Mouse (Mus musculus) cerebellum, postnatal 25 days (tissue): ENCODE measurements at regions not wholly inside any gene's neighbourhood (a gene's known extent, or its start where the extent isn't known, plus 50 kb on each side); places are given as distances from the start of the nearest gene placed in this dataset.
A peak's percentile ranks its signal among the peaks of the same experiment; 100 is the strongest.

ENCODE experiments used
- DNase-seq, 2 experiments: peaks; one replicate each; pipeline ENCODE4 v3.0.0; 2021; ENCODE audit warnings: mixed read lengths in 2 of 2

DNA sequence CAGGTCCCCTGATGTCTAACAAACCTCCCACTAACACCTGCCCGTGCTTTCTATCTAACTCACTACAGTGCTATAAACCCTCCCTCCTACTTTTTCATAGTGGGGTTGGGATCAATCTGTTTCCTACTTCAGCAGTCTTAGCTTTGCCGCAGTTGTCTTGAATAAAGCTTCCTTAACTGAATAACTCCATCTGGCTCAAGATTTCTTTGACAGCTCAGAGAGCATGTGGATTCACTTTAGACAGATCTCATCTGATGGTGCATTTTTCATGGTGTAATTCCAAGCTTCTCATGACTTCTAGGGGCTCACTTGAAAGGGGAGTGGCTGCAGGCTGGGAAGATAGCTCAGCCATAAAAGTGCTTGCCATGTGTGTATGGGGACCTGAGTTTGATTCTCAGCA, 313.2 kb upstream of the Dpyd start:
- no peak for DNase-seq

DNA sequence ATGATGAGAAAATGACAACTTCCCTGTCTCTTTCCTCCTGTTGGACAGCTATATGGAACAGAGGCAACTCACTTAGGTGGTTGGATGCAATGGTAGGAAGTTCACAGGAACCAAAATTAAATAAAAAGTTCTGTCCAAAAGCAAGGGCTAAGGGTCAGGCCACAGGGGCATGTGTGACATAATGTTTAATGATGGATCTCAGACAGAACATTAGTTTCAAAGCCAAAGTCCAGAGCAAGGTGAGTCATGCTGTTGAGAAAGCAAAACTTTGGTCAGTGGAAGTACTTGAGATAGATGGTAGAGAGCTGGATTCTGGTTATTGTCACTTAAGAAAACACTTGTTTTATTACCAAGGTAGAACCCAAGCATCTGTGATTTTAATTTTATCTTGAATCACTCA, 286.0 kb upstream of the Dpyd start:
- DNase-seq, result no peak

DNA sequence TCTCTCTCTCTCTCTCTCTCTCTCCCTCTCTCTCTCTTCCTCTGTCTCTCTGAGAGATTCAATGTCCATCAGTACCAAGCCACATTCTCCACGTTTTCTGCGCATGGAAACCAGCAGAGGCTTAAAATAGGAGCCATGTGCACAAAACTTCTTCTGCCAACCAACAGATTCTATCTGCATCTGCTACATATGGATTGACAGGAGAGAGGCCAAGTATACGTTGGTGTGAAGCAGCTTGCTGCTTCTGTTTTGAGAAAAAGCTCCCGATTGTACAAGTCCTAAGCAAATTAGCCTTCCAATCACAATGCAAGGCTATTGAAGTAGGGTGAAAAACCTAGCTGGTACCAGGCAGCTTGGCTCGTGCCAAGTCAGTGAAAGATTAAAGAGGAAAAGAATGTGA, 283.7 kb upstream of the Dpyd start:
- no peak for DNase-seq

DNA sequence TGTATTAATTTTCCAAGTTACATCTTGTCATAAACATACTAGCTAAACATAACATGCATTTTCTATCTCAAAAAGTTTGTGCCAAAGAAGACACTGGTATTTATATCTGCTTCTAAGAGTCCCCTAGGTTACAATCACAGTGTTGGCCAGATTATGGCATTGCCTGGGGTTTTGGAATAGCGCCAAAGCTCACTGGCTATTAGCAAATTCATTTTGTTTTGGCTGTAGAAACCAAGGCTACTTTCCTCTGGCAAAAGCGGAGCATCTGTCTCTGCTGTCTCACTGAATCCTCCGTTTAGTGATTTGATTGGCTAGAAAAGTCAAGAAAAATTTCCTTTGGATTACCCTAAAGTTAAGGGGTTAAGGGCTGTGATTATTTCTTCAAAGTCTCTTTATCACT, 275.0 kb upstream of the Dpyd start:
- peak; percentile 10 to 25 for DNase-seq

DNA sequence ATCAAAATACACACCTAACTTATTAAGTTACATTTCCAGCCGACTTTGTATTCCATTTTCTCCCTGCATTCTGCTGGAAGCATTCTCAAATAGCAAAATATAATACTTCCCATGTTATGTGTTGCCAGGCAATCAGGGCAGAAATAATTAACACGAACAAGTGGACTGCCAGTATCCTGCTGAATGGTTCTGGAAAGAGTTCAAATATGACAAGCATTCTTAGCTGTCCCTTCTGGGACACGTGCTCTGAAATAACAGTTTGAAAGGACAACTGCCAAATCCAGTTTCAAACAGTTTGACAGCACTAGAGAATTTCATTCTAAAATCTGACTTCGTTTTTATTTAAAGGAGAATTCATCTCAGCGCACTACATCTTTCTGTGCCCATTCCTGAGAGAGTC, 236.8 kb upstream of the Dpyd start:
- DNase-seq, result peak; percentile 3 to 7

DNA sequence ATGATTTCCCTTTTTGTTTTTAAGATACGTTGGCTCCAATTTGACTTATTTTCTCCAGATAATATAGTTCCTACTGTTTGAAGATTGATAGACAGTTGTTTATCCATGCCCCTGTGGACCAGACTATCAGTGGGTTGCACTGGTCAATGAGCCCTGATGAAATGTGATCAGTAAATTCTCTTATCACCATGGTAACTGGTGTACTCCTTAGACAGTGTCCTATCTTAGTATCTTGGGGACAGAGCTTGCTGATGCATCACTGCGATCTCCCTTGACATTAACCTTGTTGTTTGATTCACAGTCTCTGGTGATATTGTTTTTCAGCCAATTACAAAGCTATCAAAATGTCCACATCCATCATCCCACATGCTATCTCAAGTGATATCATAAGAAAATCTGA, 233.7 kb upstream of the Dpyd start:
- DNase-seq, result no peak

DNA sequence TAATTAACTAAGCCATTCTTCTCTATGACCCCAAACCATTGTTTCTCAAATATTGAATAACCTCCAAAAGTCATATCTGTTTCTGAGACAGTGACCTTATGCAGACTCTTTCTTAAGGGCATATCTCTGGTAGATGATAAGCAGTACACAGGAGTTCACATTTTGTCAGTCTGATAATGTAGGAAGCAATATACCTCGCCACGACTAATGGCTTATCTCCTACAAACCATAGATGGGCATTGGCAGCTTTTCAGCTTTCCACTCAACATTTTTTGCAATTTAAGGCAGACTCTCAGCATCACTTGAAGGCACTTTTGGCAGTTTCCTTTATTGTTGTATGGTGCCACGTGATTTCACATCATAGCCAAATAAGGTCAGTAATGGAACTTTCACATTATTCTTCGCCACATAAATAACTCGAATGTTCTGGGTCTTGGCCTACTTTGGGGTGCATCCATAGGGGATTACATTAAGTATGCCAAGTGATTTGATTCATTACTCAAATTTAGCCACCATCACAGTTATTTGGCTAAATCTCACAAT, 232.7 kb upstream of the Dpyd start:
- no peak for DNase-seq

DNA sequence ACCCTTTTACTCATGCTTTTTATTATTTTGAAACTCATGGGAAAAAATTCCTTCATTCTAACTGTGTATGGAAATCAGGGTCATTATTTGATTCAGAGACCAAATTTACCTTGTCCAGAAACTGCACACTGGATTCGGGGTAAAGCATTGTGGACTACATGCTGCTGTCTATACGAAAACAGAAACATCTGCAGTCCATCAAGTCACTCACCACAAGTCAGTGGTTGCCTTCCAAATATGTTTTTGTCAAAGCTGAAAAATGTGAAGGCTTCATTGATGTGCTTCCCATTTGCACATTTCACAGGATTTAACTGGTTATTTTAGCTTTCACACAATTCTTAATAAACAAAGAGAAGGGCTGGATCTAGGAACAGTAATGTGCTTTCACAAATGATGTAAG, 230.4 kb upstream of the Dpyd start:
- no peak for DNase-seq

DNA sequence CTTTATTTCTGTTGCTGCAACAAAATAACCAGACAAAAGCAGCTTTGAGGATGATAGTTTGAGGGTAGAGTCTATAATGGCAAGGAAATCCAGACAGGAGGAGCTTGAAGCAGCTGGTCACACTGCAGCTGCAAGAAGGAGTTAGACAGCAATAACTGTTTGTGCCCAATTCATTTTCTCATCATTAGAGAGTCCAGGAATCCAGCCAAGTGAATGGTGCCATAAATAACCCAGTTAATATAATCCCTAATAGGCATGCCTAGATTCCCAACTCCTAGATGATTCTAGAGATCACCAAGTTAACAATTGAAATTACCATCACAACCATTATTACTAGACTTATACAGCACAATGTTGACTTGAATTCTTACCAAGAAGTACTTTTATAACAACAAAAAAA, 223.2 kb upstream of the Dpyd start:
- no peak for DNase-seq

DNA sequence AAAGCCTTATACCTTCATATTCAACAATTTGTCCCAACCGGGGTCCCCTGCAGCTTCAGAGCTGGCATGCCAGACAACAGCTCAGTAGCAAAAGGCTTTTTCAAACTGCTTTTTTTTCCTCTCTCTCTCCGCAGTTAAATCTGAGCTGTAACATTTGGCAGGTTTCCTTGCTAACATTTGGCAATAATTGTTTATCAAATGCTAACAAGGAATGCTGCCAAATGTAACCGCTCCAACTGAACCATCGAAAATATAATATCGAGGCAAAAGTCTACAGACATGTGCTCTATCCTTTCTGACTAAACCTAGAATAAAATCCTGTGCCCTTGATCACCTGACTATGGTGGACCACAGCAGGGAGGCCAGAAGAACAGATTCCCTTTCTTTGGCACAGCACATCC, 200.2 kb upstream of the Dpyd start:
- DNase-seq, result peak; percentile 35 to 61
